Mouse (Mus musculus): ENCODE results near the gene Artn.

Artn gene

GRCm38 (mm10) chr4:117929391-117929881, at the start of gene Artn:
Gene Artn (minus strand): TSS chr4:117929763.
- DNase-seq, result peak; percentile 55

GRCm38 (mm10) chr4:117979181-117979580, 49.6 kb upstream of the Artn start:
- DNase-seq, result no peak

- no peak for DNase-seq
These were observed 48.7 kb upstream of the Artn start for GRCm38 (mm10) chr4:117978282-117978681.

- no peak for DNase-seq
These were observed 48.3 kb upstream of the Artn start for GRCm38 (mm10) chr4:117977841-117978240.

GRCm38 (mm10) chr4:117977371-117977770, 47.8 kb upstream of the Artn start:
- no peak for DNase-seq

- no peak for DNase-seq
These were observed 46.3 kb upstream of the Artn start for GRCm38 (mm10) chr4:117975820-117976219.

GRCm38 (mm10) chr4:117974719-117975118, 45.2 kb upstream of the Artn start:
- DNase-seq, result peak; percentile 17

GRCm38 (mm10) chr4:117972999-117973398, 43.4 kb upstream of the Artn start:
- no peak for DNase-seq

GRCm38 (mm10) chr4:117964346-117965025, 34.9 kb upstream of the Artn start:
- DNase-seq, result no peak

GRCm38 (mm10) chr4:117957492-117957891, 27.9 kb upstream of the Artn start:
- DNase-seq, result no peak

GRCm38 (mm10) chr4:117947493-117947892, 17.9 kb upstream of the Artn start:
- DNase-seq, result no peak

- DNase-seq, result no peak
These were observed 17.2 kb upstream of the Artn start for GRCm38 (mm10) chr4:117946639-117947305.

GRCm38 (mm10) chr4:117943317-117943716, 13.8 kb upstream of the Artn start:
- DNase-seq, result no peak

GRCm38 (mm10) chr4:117936964-117937363, 7.4 kb upstream of the Artn start:
- DNase-seq, result no peak

- DNase-seq, result no peak
These were observed 4.5 kb upstream of the Artn start for GRCm38 (mm10) chr4:117934081-117934480.

GRCm38 (mm10) chr4:117933248-117933647, 3.7 kb upstream of the Artn start:
- peak; percentile 43 for DNase-seq

- peak; percentile 72 for DNase-seq
These were observed 793 bp downstream of the Artn start for GRCm38 (mm10) chr4:117928699-117929241.

- DNase-seq, result no peak
These were observed 1.3 kb downstream of the Artn start for GRCm38 (mm10) chr4:117928234-117928633.

- peak; percentile 27 for DNase-seq
These were observed 2.7 kb downstream of the Artn start for GRCm38 (mm10) chr4:117926545-117927482.

- DNase-seq, result no peak
These were observed 4.6 kb downstream of the Artn start for GRCm38 (mm10) chr4:117924916-117925315.

GRCm38 (mm10) chr4:117923450-117923849, 6.1 kb downstream of the Artn start:
- DNase-seq, result no peak

- DNase-seq, result no peak
These were observed 8.2 kb downstream of the Artn start for GRCm38 (mm10) chr4:117921358-117921757.

GRCm38 (mm10) chr4:117918762-117919161, 10.8 kb downstream of the Artn start:
- DNase-seq, result no peak

Measured in lung, postnatal 14 days (tissue).